Mouse (Mus musculus) small intestine, adult 2 months (tissue): ENCODE results near the gene Mfap5.
"Not testable (repeated sequence)": the region's sequence is repeated elsewhere in the genome, so short reads cannot be mapped to it uniquely, and the experiment has no call there.

ENCODE experiments used
- CTCF ChIP-seq: fragments of 200-500 bp; IDR thresholded peaks from 2 replicates; pipeline ENCODE4 v1.5.1; 2012; ENCODE audit warnings: low read depth, mild to moderate bottlenecking, control low read depth, inconsistent platforms, low read length, moderate library complexity, mixed read lengths; ENCODE audit not compliant: insufficient replicate concordance, insufficient read length; ENCODE audit errors: extremely low read depth
- POLR2A ChIP-seq: fragments of 200-500 bp; IDR thresholded peaks from 2 replicates; pipeline ENCODE4 v1.6.1; 2012; ENCODE audit warnings: low read depth, mild to moderate bottlenecking, control low read depth, inconsistent platforms, low read length, moderate library complexity

DNA sequence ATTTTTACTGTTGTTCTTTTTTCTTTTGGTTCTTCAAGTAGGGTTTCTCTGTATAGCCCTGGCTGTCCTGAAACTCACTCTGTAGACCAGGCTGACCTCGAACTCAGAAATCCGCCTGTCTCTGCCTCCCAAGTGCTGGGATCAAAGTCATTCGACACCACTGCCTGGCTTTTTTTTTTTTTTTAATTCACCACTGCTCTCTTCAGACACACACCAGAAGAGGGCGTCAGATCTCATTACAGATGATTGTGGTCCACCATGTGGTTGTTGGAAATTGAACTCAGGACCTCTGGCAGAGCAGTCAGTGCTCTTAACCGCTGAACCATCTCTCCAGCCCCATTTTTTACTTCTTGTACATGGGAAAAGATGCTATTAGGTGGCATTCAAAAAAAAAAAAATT lies 36.8 kb downstream of the Mfap5 start:
- not testable (repeated sequence) for TF ChIP-seq CTCF, POLR2A
